Mouse (Mus musculus) testis, postnatal 10 days (tissue): Measurements from ENCODE around the gene Fam234b.

Source experiments
- DNase-seq: peaks from one replicate; pipeline ENCODE4 v3.0.0; 2021; ENCODE audit warnings: low spot score

The Fam234b gene

GRCm38 (mm10) chr6:135269626-135270025, 71.8 kb downstream of the Fam234b start:
- no peak for DNase-seq

GRCm38 (mm10) chr6:135271761-135272160, 74.0 kb downstream of the Fam234b start:
- no peak for DNase-seq

- no peak for DNase-seq
Measured at GRCm38 (mm10) chr6:135273066-135273465, 75.3 kb downstream of the Fam234b start.

GRCm38 (mm10) chr6:135275231-135275630, 77.5 kb downstream of the Fam234b start:
- DNase-seq = no peak

GRCm38 (mm10) chr6:135276474-135277295, 78.9 kb downstream of the Fam234b start:
- DNase-seq = no peak

GRCm38 (mm10) chr6:135278302-135278701, 80.5 kb downstream of the Fam234b start:
- DNase-seq = no peak

GRCm38 (mm10) chr6:135279286-135279685, 81.5 kb downstream of the Fam234b start:
- no peak for DNase-seq

- no peak for DNase-seq
Measured at GRCm38 (mm10) chr6:135279856-135280255, 82.1 kb downstream of the Fam234b start.

GRCm38 (mm10) chr6:135292391-135292790, 94.6 kb downstream of the Fam234b start:
- DNase-seq = no peak

GRCm38 (mm10) chr6:135294150-135294549, 96.4 kb downstream of the Fam234b start:
- no peak for DNase-seq
